Mouse (Mus musculus) E14TG2a.4 (cell line): Measurements from ENCODE around the gene Ttll3.

ENCODE experiments used
- CTCF ChIP-seq: conservative IDR thresholded peaks from 2 replicates; pipeline ENCODE4 v1.5.1; 2014; ENCODE audit warnings: low read length
- NANOG ChIP-seq: IDR thresholded peaks from 2 replicates; pipeline ENCODE4 v1.6.1; 2014; ENCODE audit warnings: borderline replicate concordance, low read length, mixed read lengths

GRCm38 (mm10) chr6:113396270-113397030, 7.4 kb downstream of the Ttll3 start:
- TF ChIP-seq CTCF (no peak), NANOG (no peak)
